Mouse (Mus musculus): ENCODE results near the gene Col15a1. TPM values are rescaled to one million over a fixed set of nuclear protein-coding genes. Genes with fewer than 3 reads are reported as not detected.

Gene Col15a1
- polyA plus RNA-seq, 1 experiment from 2014 or later, result 11.9 TPM

DNA sequence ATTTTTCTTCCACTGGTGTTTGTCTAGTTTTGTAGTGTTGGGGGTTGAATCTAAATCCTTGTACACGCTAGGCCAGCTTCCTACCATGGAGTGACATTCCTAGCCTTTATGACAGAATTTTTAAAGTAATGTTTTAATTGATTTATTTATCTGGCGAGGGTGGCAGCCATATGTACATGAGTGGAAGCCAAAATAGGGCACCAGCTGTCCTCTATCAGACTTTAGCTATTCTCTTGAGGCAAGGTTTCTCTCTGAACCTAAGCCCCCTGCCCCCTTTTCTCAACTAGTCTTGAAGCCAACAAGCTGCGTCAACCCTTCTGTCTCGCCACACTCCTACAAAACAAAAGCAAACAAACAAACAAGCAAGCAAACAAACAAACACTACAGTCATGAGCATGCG lies 57.6 kb downstream of the Col15a1 start:
- Histone ChIP-seq H3K4me3 (replicated peaks) (no peak overlapping the region), H3K9ac (replicated peaks) (no peak overlapping the region), H3K4me1 (replicated peaks) (no peaks in the 10 kb centered on the region), H3K9me3 (no peaks in the 10 kb centered on the region), H3K4me2 (no peak overlapping the region), H3K36me3 (no peaks in the 10 kb centered on the region), H3K27ac (no peak overlapping the region), H3K27me3 (no peaks in the 10 kb centered on the region)
- 84% methylated on average over 5 of the region's 5 CpGs for WGBS
- no peak for ATAC-seq (ENCODE audit: insufficient number of reproducible peaks, insufficient read depth, low FRiP score, low TSS enrichment, low read depth)

DNA sequence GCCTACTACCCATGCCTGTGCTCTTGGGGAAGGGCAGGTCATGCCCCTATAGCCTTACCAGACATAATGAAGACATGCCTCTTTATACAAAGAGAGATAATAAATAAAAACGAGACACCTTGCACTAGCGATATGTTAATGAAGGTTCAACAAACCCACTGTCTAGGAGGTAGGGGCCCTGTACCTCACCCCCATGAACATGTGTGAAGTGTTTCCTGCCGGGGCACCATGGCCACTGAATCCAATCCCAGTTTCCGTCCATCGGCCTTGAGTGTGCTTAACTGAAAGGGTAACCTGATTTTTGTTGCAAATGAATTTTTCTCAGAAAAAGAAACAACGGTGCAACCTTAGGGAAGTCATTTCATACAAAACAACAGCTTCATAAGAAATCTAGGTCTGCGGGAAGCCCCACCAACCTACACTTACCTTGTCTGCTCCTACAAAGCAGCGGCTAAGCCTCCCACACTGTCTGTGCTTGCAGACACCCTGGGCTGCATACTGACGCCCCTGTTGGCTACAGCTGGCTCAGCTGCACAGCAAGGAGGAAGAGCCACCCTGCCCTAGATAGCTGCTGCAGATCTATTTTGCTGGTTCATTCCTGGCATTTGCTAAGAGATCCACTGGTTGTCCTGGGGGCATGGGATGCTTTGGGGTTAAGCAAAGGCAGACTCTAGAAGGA lies 64.6 kb downstream of the Col15a1 start:
- Histone ChIP-seq H3K4me3 (replicated peaks) (no peak overlapping the region), H3K4me2 (no peak overlapping the region), H3K36me3 (no peaks in the 10 kb centered on the region), H3K9ac (replicated peaks) (no peak overlapping the region), H3K9me3 (no peaks in the 10 kb centered on the region), H3K27me3 (no peaks in the 10 kb centered on the region), H3K4me1 (replicated peaks) (no peaks in the 10 kb centered on the region; the same call in 1 of the 2 replicates), H3K27ac (no peak overlapping the region)
- ATAC-seq (ENCODE audit: insufficient number of reproducible peaks, insufficient read depth, low FRiP score, low TSS enrichment, low read depth), result no peak
- 76% methylated on average over 9 of the region's 9 CpGs for WGBS

DNA sequence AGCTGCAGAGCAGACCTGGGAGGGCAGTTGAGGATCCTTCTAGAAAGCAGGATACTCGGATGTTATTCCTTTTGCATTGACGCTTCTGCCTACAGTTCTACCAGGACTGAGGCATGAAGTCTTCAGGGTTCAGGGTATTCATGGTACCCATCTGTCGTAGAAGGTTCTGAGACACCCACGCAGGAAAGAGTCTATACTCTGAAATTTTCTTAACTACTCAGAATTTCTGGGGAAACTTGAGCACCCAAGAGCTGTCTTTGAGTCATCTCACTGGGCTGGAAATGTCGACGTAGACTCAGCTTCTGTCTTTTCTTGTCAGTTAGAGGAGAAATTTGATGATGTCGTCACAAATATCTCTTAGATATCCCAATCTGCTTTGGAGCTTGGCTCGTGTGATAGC lies 65.8 kb downstream of the Col15a1 start:
- no peak overlapping the region for H3K9ac ChIP-seq (replicated peaks)
- no peak for ATAC-seq (ENCODE audit: insufficient number of reproducible peaks, insufficient read depth, low FRiP score, low TSS enrichment, low read depth)
- no peak overlapping the region for H3K4me3 ChIP-seq (replicated peaks)
- H3K4me2 ChIP-seq, result no peak overlapping the region
- no peaks in the 10 kb centered on the region for H3K36me3 ChIP-seq
- no peak overlapping the region for H3K27ac ChIP-seq
- no peaks in the 10 kb centered on the region for H3K9me3 ChIP-seq
- H3K4me1 ChIP-seq (replicated peaks), result no peaks in the 10 kb centered on the region; the same call in 1 of the 2 replicates
- H3K27me3 ChIP-seq, result no peaks in the 10 kb centered on the region
- 89% methylated on average over 8 of the region's 8 CpGs for WGBS

DNA sequence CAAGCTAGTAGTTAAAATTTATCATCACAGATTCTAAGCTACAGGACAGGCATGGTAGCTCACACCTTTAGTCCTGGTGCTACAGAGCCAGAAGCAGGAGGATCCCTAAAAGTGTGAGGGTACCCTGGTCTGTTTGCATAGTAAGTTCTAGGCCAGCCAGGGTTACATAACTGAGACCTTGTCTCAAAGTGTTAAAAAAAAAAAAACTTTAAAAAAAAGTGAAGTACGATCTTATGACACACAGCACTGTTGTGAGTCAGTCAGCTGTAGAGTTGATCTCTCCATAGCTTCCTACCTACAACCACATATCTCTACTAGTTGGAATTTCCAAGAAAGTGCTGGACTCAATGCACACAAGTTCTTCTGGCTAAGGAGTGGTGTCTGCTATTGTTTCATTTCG lies 67.0 kb downstream of the Col15a1 start:
- Histone ChIP-seq H3K4me2 (no peak overlapping the region), H3K4me1 (replicated peaks) (peaks cover 9% of the 10 kb centered on the region; the same call in 1 of the 2 replicates), H3K27ac (no peak overlapping the region), H3K36me3 (no peaks in the 10 kb centered on the region), H3K9me3 (no peaks in the 10 kb centered on the region), H3K4me3 (replicated peaks) (no peak overlapping the region), H3K9ac (replicated peaks) (no peak overlapping the region), H3K27me3 (no peaks in the 10 kb centered on the region)
- WGBS, result 86% methylated on average over 2 of the region's 2 CpGs
- no peak for ATAC-seq (ENCODE audit: insufficient number of reproducible peaks, insufficient read depth, low FRiP score, low TSS enrichment, low read depth)

DNA sequence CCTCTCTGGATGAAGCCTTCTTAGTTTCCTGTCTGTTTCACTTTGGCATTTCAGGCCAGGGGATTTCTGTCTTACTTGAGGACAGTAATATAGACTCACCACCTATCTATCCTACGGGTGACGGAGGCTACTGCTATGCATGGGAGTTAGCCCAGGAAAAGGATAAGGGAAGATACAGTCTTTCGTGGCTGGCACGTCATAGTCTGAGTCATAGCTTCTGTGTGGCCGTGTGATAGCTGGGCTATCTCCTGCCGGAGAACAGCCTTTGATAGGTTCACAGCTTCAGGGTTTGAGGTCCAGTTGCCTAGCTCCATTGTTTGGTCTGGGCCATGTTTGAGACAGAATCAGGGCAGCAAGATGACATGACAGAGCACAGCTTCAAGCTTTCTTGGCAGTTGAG lies 70.4 kb downstream of the Col15a1 start:
- no peaks in the 10 kb centered on the region for H3K36me3 ChIP-seq
- no peak for ATAC-seq (ENCODE audit: insufficient number of reproducible peaks, insufficient read depth, low FRiP score, low TSS enrichment, low read depth)
- H3K27ac ChIP-seq, result no peak overlapping the region
- H3K9ac ChIP-seq (replicated peaks), result no peak overlapping the region
- no peaks in the 10 kb centered on the region for H3K9me3 ChIP-seq
- peaks cover 9% of the 10 kb centered on the region; the same call in 1 of the 2 replicates for H3K4me1 ChIP-seq (replicated peaks)
- H3K4me3 ChIP-seq (replicated peaks), result no peak overlapping the region
- H3K27me3 ChIP-seq, result no peaks in the 10 kb centered on the region
- 91% methylated on average over 6 of the region's 6 CpGs for WGBS
- no peak overlapping the region for H3K4me2 ChIP-seq

DNA sequence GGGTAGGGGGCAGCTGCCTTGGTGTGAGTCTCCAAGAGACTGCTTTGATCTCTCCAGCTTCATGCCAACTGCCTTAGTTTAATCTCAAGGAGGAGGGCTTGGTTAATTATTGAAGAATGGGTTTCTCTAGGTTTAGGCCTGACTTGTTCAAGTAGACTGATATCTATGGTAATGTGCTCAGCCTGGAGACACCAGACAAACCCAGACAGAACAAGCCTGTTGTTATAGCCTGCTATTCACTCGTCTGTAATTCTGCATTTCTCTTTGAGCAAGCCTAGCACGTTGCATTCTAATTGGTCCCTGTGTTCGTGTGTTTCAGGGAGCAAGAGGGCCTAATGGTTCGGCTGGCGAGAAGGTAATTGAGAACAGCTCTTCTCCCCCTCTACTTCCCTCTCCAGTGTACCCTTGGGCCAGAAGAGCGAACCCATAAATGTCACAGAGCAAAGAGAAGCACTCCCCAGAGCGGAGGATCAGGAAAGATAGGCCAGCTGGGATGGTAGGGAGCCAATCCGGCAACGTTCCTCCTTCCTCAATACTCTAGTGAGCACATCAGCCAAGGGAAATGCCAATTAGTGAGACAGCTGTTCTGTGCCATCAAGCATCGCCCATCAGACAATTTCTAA lies 71.2 kb downstream of the Col15a1 start:
- no peak overlapping the region for H3K27ac ChIP-seq
- no peaks in the 10 kb centered on the region for H3K27me3 ChIP-seq
- H3K36me3 ChIP-seq, result no peaks in the 10 kb centered on the region
- H3K4me2 ChIP-seq, result no peak overlapping the region
- no peak for ATAC-seq (ENCODE audit: insufficient number of reproducible peaks, insufficient read depth, low FRiP score, low TSS enrichment, low read depth)
- no peak overlapping the region for H3K9ac ChIP-seq (replicated peaks)
- H3K9me3 ChIP-seq, result no peaks in the 10 kb centered on the region
- H3K4me3 ChIP-seq (replicated peaks), result no peak overlapping the region
- peaks cover 9% of the 10 kb centered on the region; the same call in 1 of the 2 replicates for H3K4me1 ChIP-seq (replicated peaks)
- 37% methylated on average over 10 of the region's 10 CpGs for WGBS

DNA sequence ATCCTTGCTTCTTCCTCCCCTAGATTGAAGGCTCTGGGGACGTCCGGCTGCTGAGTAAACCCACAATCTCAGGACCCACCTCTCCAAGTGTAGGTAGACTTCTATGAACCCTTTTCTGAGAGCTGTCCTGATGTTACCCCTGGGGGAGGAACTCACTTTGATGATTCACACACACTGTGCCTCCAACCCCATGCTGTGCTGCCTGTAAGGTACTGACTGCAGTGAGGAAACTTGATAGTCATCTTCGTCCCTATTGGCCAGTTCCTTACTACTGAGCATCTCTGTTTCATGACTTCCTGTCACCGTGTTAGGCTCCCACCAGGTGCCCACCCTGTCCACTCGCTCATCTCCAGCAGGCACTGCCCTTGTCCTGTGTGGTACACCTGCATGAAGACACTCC lies 72.2 kb downstream of the Col15a1 start:
- H3K9me3 ChIP-seq, result no peaks in the 10 kb centered on the region
- peaks cover 15% of the 10 kb centered on the region for H3K4me1 ChIP-seq (replicated peaks)
- H3K36me3 ChIP-seq, result no peaks in the 10 kb centered on the region
- no peak overlapping the region for H3K4me2 ChIP-seq
- H3K9ac ChIP-seq (replicated peaks), result no peak overlapping the region
- H3K27me3 ChIP-seq, result no peaks in the 10 kb centered on the region
- no peak for ATAC-seq (ENCODE audit: insufficient number of reproducible peaks, insufficient read depth, low FRiP score, low TSS enrichment, low read depth)
- no peak overlapping the region for H3K4me3 ChIP-seq (replicated peaks)
- 81% methylated on average over 5 of the region's 5 CpGs for WGBS
- H3K27ac ChIP-seq, result no peak overlapping the region

DNA sequence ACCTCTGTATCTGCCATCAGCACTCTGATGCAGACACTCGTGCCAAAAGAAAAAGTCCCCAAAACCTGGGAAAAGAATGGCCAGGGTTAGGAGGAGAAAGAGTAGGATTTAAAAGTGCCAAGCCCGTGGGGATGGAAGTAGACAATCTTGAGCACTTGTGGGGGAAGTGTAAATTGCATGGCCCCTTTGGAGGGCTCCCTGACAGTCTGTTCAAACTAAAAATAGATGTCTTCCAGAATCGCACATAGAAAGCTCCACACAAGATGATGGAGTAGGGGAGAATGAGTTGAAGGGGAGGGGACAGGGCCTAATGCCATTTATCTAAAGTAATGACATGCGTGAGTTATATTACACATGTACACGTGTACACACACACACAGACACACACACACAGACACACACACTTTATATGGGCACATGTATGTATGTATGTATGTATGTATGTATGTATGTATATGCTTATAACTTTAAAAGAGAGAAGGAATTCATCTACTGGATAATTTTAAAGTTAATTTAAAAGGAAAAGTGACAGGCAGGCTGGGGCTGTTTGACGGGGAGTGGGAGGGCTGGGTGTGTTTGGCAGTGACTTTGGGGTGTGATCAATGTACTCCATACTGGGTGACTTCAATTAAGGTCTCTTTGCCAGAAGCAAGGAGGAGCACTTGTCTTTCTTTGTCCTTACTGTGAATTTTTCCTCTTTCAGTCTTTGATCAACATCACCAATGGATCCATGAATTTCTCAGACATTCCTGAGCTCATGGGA lies 74.1 kb downstream of the Col15a1 start:
- ATAC-seq (ENCODE audit: insufficient number of reproducible peaks, insufficient read depth, low FRiP score, low TSS enrichment, low read depth), result no peak
- no peak overlapping the region for H3K9ac ChIP-seq (replicated peaks)
- no peak overlapping the region for H3K4me2 ChIP-seq

DNA sequence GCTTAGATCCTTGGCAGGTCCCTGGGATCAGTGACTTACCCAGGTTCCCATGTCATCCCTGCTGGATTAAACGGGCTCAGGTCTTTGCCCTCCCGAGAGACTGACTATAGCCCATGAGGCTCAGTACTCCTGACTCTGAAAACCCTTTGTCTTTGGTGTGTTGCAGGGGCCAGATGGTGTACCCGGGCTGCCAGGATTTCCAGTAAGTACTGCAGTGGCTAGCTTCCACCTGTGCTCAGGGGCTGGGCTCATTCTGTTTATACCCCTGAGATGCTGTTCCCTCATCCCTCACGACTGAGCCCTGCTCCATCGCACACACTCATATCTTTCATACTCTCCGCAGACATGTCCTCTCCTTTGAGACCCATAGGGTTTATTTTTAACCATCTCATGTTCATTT lies 76.3 kb downstream of the Col15a1 start:
- H3K9me3 ChIP-seq, result no peaks in the 10 kb centered on the region
- H3K4me1 ChIP-seq (replicated peaks), result peaks cover 21% of the 10 kb centered on the region
- H3K27me3 ChIP-seq, result no peaks in the 10 kb centered on the region
- no peak overlapping the region for H3K9ac ChIP-seq (replicated peaks)
- ATAC-seq (ENCODE audit: insufficient number of reproducible peaks, insufficient read depth, low FRiP score, low TSS enrichment, low read depth), result no peak
- H3K4me3 ChIP-seq (replicated peaks), result no peak overlapping the region
- no peak overlapping the region; the same call in 1 of the 2 replicates for H3K27ac ChIP-seq
- 82% methylated on average over 6 of the region's 6 CpGs for WGBS
- H3K36me3 ChIP-seq, result no peaks in the 10 kb centered on the region
- no peak overlapping the region for H3K4me2 ChIP-seq

More for the DNA sequence above, 74.1 kb downstream of the Col15a1 start:
- 76% methylated on average over 6 of the region's 6 CpGs for WGBS
- Histone ChIP-seq H3K9me3 (no peaks in the 10 kb centered on the region), H3K4me1 (replicated peaks) (peaks cover 26% of the 10 kb centered on the region), H3K27ac (no peak overlapping the region), H3K36me3 (no peaks in the 10 kb centered on the region), H3K4me3 (replicated peaks) (no peak overlapping the region), H3K27me3 (no peaks in the 10 kb centered on the region)

DNA sequence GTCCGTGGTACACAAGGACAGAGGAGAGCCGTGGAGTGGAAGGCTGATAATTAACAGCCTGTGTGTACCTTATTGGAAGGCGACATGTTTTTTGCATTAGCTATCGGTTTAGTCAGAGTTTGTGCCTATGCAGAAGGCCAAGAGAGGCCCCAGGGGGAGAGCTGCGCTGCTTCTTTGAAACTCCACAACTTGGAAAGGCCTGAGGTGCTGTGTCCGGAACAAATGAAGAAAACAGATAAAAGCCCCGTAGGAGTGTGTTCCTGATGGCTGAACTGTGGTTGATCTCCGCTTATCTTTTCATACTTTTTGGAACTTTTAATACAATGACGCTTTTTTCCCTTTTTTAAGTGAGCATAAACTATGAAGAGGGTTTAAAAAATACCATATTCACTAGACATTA lies 76.9 kb downstream of the Col15a1 start:
- Histone ChIP-seq H3K27me3 (no peaks in the 10 kb centered on the region), H3K27ac (no peak overlapping the region), H3K4me2 (no peak overlapping the region), H3K4me3 (replicated peaks) (no peak overlapping the region), H3K4me1 (replicated peaks) (peaks cover 17% of the 10 kb centered on the region), H3K9ac (replicated peaks) (no peak overlapping the region), H3K36me3 (no peaks in the 10 kb centered on the region), H3K9me3 (no peaks in the 10 kb centered on the region)
- 38% methylated on average over 9 of the region's 9 CpGs for WGBS
- ATAC-seq (ENCODE audit: insufficient number of reproducible peaks, insufficient read depth, low FRiP score, low TSS enrichment, low read depth), result no peak

DNA sequence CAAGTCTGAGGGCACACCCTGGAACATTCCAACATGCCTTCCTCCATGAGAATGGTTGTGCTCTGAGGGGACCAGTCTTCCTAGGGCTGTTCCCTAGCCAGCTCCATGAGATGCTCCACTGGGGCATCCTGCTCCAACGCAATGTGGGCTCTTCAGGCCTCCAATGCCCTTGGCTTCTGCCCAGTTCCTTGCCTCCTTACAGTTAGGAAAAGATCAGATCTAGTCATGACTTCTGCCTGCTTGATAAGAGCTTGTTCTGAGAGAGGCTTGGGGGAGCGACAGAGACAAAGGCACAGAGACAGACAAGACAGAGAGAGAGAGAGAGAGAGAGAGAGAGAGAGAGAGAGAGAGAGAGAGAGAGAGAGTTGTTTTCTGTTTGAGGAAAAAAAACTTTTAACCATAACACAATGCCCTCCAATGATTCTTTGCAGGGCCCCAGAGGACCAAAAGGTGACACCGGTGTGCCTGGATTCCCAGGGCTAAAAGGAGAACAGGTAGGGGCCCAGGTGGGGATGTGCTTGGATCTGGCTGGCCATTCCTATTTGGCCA lies 78.7 kb downstream of the Col15a1 start:
- Histone ChIP-seq H3K27ac (no peak overlapping the region), H3K4me3 (replicated peaks) (no peak overlapping the region), H3K4me1 (replicated peaks) (peaks cover 17% of the 10 kb centered on the region), H3K4me2 (no peak overlapping the region), H3K36me3 (no peaks in the 10 kb centered on the region), H3K27me3 (no peaks in the 10 kb centered on the region), H3K9me3 (no peaks in the 10 kb centered on the region), H3K9ac (replicated peaks) (no peak overlapping the region)
- 87% methylated on average over 3 of the region's 3 CpGs for WGBS
- ATAC-seq (ENCODE audit: insufficient number of reproducible peaks, insufficient read depth, low FRiP score, low TSS enrichment, low read depth), result no peak
